Mouse (Mus musculus) bone marrow macrophage, adult 2 months (primary cell): ENCODE measurements around the gene Map3k7. TPM values are rescaled to one million over a fixed set of nuclear protein-coding genes. Genes with fewer than 3 reads are reported as not detected.
"Not testable (repeated sequence)": the region's sequence is repeated elsewhere in the genome, so short reads cannot be mapped to it uniquely, and the experiment has no call there.

Experiments used
- H3K27ac ChIP-seq: 2 replicates; pipeline ENCODE4 v1.5.1; 2012; ENCODE audit warnings: low read depth, low read length; ENCODE audit not compliant: insufficient read depth
- H3K4me1 ChIP-seq: 2 replicates; pipeline ENCODE4 v1.6.1; 2012; ENCODE audit warnings: low read length; ENCODE audit not compliant: control insufficient read depth, insufficient read depth
- H3K4me3 ChIP-seq: 2 replicates; pipeline ENCODE4 v1.5.1; 2012; ENCODE audit warnings: mild to moderate bottlenecking, low read length, moderate library complexity; ENCODE audit not compliant: insufficient read depth
- CTCF ChIP-seq: IDR thresholded peaks from 2 replicates; pipeline ENCODE4 v1.5.1; 2012; ENCODE audit warnings: low read depth, mild to moderate bottlenecking, low read length, moderate library complexity
- POLR2A ChIP-seq: IDR thresholded peaks from 2 replicates; pipeline ENCODE4 v1.6.1; 2012; ENCODE audit warnings: mild to moderate bottlenecking, low read depth, low read length, borderline replicate concordance
- polyA plus RNA-seq: library from polyadenylated mRNA; stranded (reverse); fragments of >200 nt; gene quantifications from 2 replicates; pipeline ENCODE4 v1.2.4, GENCODE M21; 2012; ENCODE audit not compliant: missing spikeins, insufficient read depth, insufficient read length

Map3k7 gene
- polyA plus RNA-seq, 1 experiment, result 30.0 TPM

DNA sequence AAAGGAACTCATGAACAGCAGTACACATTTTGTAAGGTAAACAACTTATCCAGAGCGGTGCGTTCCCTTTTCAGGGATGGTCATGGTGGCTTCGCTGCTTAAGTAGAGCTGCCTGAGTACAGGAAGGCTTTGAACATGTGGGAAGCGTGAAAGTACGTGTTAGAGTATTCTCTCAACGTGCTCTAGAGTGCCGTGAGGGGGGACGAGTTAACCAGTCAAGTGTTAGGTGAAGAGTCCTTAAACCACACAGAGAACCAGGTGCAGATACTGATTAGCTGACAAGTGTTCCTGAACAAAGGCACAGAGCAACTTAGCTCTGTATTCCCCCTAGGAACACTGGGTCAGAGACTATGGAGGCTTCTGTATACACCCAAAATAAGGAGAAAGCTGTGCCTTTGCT lies 18.0 kb downstream of the Map3k7 start:
- no peaks in the 10 kb centered on the region for H3K4me1 ChIP-seq
- H3K4me3 ChIP-seq, result no peak overlapping the region
- TF ChIP-seq POLR2A (no peak), CTCF (no peak)
- no peak overlapping the region for H3K27ac ChIP-seq

DNA sequence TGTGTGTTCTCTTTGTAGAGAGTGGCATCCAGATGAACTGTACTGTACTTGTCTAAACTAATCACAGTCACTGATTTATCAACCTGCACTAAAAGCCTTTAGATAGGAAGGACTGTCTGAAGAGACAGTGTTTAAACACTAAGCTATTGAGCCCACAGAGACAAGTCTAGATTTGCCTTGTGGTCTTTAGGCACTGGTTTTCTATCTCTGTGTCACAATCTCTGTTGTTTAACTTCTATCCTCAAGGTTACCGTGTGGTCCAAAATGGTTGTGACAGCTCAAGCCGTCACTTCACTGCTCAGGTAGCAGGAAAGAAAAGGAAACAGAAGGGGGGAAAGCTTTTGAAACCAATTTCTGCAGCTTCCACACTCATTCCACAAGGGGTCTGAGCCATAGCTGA lies 29.5 kb downstream of the Map3k7 start:
- no peak overlapping the region for H3K27ac ChIP-seq
- TF ChIP-seq POLR2A (no peak), CTCF (no peak)
- no peak overlapping the region for H3K4me3 ChIP-seq
- H3K4me1 ChIP-seq, result peaks cover 5% of the 10 kb centered on the region

DNA sequence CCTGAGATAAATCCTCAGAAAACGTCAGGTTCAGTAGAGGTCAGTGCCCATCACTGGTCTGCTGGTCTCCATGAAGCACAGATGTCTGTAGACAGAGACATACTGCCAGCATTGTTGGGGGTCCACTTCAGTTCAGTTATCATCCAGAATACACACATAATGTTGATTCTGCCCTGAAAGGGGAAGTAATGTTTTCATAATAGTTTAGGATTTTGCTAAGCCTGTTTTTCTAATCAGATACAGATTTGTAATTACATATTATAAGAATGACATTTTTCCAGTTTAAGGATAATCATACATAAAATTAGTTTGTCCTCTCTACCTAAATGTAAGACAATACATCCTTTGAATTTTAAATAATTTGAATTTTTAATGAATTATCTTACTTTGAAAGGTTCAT lies 30.0 kb downstream of the Map3k7 start:
- Histone ChIP-seq H3K27ac (no peak overlapping the region), H3K4me3 (no peak overlapping the region), H3K4me1 (peaks cover 5% of the 10 kb centered on the region)
- TF ChIP-seq POLR2A (no peak), CTCF (no peak)

DNA sequence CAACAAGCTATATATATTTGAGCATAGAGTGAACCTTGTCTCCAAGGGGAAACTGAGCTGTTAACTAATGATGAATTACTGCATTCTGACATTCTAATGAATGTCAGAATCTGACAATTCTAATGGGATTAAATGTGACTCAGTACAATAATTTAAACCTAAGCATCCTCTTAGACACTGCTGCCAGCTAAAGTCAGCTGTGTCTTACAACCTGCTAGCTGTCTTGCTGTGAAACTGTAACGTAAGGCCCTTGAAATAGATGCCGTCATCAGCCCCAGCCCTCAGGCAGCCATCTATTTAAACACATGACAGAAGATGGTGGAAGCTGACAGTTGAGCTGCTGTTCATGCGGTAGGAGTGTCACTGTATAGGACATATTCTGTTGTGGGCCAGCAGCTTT lies 37.6 kb downstream of the Map3k7 start:
- no peak overlapping the region for H3K27ac ChIP-seq
- no peak overlapping the region for H3K4me3 ChIP-seq
- H3K4me1 ChIP-seq, result peaks cover 16% of the 10 kb centered on the region
- TF ChIP-seq CTCF (no peak), POLR2A (no peak)

DNA sequence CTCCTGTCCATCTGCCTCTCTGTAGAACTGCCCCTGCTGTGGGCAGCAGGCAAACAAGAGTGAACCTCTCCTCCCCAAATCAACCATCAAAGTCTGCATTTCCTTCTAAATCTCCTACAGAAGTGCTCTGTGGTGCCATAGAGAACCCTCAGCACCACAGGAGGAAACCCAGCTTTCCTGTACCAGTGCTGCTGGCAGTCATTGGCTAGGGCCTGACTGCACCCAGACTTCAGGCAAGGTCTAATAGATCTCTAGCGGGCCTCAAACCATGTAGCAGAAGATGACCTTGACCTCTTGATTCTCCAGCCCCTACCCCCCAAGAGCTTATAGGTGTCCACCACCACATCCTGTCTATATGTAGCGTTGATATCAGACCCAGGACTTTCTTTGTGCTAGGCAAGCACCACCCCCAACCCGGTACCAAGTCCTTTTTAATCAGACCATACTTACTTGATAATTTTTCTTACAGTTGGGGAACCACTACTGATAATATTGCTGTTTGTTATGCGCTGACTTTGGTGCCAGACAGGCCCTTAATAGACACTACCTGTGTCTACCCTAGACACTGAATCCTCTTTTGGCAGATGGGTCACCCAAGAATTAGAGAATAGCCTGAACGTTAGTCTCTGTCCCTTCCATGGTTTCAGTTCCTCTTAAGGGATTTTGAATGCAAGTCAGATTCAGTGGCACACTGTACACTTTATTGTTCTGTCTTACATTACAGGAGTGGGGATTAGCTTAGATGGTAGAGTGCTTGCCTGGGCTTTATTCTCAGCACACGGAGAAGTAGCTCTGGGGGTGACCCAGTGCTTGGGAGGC lies 41.1 kb downstream of the Map3k7 start:
- Histone ChIP-seq H3K4me1 (peaks cover 17% of the 10 kb centered on the region), H3K4me3 (no peak overlapping the region), H3K27ac (no peak overlapping the region)
- TF ChIP-seq POLR2A (no peak), CTCF (no peak)

DNA sequence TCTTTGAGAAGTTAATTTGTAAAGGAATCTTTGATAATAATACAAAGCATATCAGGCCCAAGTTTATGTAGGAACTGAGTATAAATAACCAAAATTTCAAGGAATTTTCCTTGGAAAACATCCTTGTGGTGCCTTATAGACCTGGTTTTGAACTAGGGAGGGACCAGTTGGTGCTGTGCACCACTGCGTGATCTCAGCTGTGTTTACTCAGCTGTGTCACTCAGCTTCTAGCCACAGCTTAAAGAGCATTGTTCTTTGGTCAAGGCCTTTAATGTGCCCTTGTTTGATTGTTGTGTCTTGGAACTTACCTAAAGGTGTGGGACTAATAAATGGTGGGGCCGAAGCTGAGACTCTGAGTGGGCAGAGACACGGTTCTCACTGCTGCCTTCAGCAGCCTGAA lies 43.3 kb downstream of the Map3k7 start:
- TF ChIP-seq CTCF, result no peak
- no peak for TF ChIP-seq POLR2A
- H3K27ac ChIP-seq, result no peak overlapping the region
- no peak overlapping the region for H3K4me3 ChIP-seq
- H3K4me1 ChIP-seq, result peaks cover 21% of the 10 kb centered on the region

DNA sequence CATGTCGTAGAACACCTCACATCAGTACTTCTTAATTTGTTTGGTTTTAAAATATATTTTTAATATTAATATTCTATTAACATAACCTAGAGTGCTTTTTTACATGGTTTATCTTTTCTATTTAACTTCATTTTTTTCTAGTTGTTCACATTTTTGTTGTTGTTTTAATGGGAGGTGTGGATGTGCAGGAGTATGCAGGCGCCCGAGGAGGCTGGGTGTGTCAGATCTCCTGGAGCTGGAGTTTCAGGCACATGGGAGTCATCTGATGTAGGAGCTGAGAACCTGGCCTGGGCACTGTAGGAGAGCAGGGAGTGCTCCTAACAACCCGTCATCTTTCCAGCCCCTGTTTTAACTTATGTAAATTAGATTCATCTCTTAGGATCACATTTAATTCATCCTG lies 44.2 kb downstream of the Map3k7 start:
- no peak for TF ChIP-seq POLR2A
- TF ChIP-seq CTCF, result no peak
- H3K4me1 ChIP-seq, result peaks cover 27% of the 10 kb centered on the region
- no peak overlapping the region for H3K27ac ChIP-seq
- H3K4me3 ChIP-seq, result no peak overlapping the region

DNA sequence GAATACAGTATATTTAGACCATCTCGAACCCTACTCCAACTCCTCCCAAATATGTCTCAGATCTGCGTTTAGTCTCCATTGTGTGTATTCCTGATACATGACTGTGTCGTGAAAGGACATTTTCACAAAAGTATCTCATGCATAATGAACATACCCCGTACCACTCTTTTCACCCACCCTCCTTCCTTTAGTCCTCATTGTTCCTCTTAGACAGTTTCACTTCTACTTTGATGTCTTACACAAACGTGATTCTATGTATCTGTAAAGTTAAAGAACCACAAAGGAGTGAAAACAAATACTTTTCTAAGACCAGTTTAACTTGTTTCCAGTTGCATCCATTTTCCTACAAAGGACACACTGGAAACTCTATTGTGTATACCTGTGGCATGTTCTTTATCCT lies 46.9 kb downstream of the Map3k7 start:
- TF ChIP-seq POLR2A (no peak), CTCF (no peak)
- Histone ChIP-seq H3K27ac (peak overlapping the region; percentile 90), H3K4me1 (peaks cover 19% of the 10 kb centered on the region), H3K4me3 (no peak overlapping the region)

DNA sequence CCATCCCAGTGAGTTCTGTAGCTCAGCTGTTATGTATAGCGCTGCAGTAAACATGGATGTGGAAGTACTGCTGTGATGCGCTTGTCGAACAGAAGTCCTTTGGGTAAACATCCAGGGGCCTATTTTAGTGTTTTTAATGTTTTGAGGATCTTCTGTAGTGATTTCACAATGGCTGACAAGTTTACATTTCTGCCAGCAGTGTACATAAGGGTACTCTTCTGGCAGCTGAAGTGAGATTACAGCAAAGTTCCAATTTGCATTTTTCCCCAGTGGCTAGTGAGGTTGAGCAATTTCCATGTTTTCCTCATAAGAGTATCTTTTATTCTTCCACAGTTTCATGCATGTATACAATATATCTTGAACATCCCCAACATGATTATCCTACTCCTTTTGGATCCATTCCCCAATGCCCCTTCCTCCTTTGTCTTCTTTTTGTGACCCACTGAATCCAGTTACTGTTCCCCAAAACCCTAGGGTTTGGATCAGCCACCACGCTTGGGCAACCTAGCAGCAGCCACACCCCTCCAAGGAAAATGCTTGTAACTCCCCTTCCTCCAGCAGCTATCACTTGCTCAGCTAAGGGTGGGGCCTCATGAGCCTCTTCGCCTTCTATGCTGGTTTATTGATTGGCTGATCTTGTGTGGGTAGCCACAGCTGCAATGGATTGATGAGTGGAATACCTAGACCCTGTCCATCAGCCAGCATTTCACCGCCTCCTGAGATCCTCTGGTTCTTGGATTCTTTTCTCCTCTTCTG lies 47.5 kb downstream of the Map3k7 start:
- TF ChIP-seq POLR2A (no peak), CTCF (no peak)
- Histone ChIP-seq H3K4me1 (peaks cover 19% of the 10 kb centered on the region), H3K27ac (peak overlapping the region; percentile 90), H3K4me3 (no peak overlapping the region; the same call in 1 of the 2 replicates)

DNA sequence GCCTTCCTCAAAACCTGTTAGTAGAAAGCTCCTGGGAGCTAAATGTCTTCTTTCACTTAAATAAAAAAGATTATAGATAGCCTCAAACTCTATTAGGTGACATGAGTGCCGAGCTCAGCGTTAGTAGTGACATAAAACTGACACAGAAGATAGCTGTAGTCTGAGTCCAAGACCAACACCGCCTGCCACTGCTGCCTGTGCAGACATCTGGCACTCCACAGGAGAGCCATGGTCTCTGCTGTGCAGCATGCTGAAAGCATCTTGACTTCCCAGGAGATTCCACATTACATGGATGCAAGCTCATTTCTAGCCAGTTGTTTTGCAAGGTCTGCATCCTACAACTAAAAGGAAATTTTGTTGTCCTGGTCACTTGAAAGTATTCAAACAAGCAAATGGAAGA lies 57.2 kb downstream of the Map3k7 start:
- H3K27ac ChIP-seq, result no peak overlapping the region
- no peak overlapping the region for H3K4me3 ChIP-seq
- peaks cover 8% of the 10 kb centered on the region for H3K4me1 ChIP-seq
- TF ChIP-seq CTCF, result no peak
- no peak for TF ChIP-seq POLR2A

DNA sequence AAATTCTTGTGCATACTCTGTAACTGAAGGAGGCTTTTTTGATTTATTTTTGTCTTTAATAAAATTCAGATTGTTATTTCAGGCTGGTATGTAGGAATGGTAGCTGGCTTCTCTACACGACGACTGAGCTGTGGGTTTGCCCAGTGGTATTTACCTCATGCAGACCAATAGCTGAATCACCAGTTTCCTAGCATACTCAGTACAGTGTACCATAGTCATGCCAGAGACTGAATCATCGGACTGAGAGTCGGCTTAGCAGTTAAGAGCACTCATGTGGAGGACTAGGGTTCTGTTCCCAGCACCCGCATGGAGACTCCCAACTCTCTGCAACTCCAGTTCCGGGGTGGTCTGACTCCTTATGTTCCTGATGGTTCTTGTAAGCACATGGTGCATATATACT lies 58.4 kb downstream of the Map3k7 start:
- Histone ChIP-seq H3K4me1 (peaks cover 8% of the 10 kb centered on the region), H3K27ac (no peak overlapping the region), H3K4me3 (no peak overlapping the region)
- TF ChIP-seq CTCF, result no peak
- no peak for TF ChIP-seq POLR2A

DNA sequence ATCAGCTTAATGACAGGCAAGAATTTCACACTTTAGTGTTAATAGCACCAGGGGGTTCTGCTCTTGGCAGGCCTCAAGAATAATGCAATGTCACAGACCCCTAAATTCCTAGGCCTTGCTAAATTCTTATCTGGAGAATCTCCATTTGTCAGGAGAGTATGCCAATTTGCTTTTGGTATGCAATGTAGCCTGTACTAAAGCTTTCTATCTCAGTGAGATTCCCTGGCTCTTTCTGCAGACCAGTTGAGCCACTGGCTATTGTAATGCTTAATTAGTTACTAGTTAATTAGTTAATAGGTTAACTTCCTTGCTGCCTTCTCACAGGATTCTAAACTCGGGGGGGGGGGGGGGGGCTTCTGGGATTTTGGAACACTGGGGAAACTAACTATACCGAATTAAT lies 60.3 kb downstream of the Map3k7 start:
- not testable (repeated sequence) for H3K4me1 ChIP-seq, H3K4me3 ChIP-seq, H3K27ac ChIP-seq
